ENCODE assay signal across 21 mouse cellular contexts in the genomic region with DNA sequence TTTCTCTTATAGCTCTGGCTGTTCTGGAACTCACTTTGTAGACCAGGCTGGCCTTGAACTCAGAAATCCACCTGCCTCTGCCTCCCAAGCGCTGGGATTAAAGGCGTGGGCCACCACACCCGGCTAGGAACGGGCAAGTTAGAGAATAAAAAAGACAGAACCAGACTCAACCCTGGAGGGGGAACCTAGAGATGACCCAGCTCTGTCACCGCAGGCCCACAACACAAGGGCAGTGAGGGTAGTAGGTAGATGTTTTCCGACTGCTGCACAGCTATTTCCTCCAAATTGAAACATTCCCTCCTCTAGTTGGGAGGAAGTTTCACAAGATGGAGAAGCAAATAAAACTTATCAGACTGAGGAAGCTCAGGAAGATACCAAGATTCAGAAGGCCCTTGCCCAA.
DNase-seq lines count a peak whose midpoint lies in the region; ATAC-seq lines count a peak whose summit lies in the region.
"Had no signal": no experiment of that assay in that cellular context is flagged by ENCODE, and none has a peak within 500 bp of the region (broad histone marks: within the 10 kb centered on the region; RNA-seq: fewer than 3 reads in every experiment).

No protein-coding gene starts in this region.

- H3K4me2 ChIP-seq in liver, embryonic 15.5 days, result peak overlapping the region; percentile 58; the same call in 1 of the 2 replicates
- H3K4me2 ChIP-seq: embryonic facial prominence, embryonic 12.5 days; forebrain, embryonic 15.5 days; hindbrain, embryonic 13.5 days; intestine, embryonic 15.5 days had no signal

- H3K27ac ChIP-seq in liver, embryonic 15.5 days (replicated peaks), result no peak overlapping the region
- H3K27ac ChIP-seq: embryonic facial prominence, embryonic 12.5 days; forebrain, embryonic 15.5 days; heart, embryonic 13.5 days; hindbrain, embryonic 13.5 days; intestine, embryonic 15.5 days had no signal

- no peak for ATAC-seq in liver, embryonic 15.5 days (ENCODE audit: insufficient read depth)
- ATAC-seq: CD4-positive, CD25-positive, alpha-beta regulatory T cell, adult 4 months; forebrain, embryonic 15.5 days; intestine, embryonic 15.5 days had no signal

- H3K27me3 ChIP-seq in liver, embryonic 15.5 days, result no peaks in the 10 kb centered on the region
- H3K27me3 ChIP-seq: embryonic facial prominence, embryonic 12.5 days; forebrain, embryonic 15.5 days; heart, embryonic 13.5 days; hindbrain, embryonic 13.5 days; intestine, embryonic 15.5 days had no signal

- peak; percentile 56 for DNase-seq in heart, adult 11 months
- DNase-seq in heart, adult 18-20 months, result no peak
- peak; percentile 17 for DNase-seq in testis, postnatal 10 days (ENCODE audit: low spot score)
- DNase-seq in testis, postnatal 14 days (ENCODE audit: low spot score), result no peak
- no peak for DNase-seq in urinary bladder, adult 18-20 months (ENCODE audit: low spot score in 2 of 2)
- no peak for DNase-seq in gastrocnemius, adult 8-10 months (ENCODE audit: low spot score in 2 of 2)
- DNase-seq: adrenal gland, postnatal 14 days; B cell, adult 2 months; cerebellum, adult 11-12 months; cerebellum, adult 9-10 months; cerebellum, postnatal 25 days; gastrocnemius, postnatal 14 days; heart, postnatal 36 days had no signal

- no peak overlapping the region for H3K9ac ChIP-seq in liver, embryonic 15.5 days
- H3K9ac ChIP-seq: embryonic facial prominence, embryonic 12.5 days; forebrain, embryonic 15.5 days; heart, embryonic 13.5 days; hindbrain, embryonic 13.5 days; intestine, embryonic 15.5 days had no signal

- no peak overlapping the region for H3K4me3 ChIP-seq in liver, embryonic 15.5 days (replicated peaks)
- H3K4me3 ChIP-seq: embryonic facial prominence, embryonic 12.5 days; forebrain, embryonic 15.5 days; heart, embryonic 13.5 days; hindbrain, embryonic 13.5 days; intestine, embryonic 15.5 days had no signal

- no peaks in the 10 kb centered on the region for H3K9me3 ChIP-seq in liver, embryonic 15.5 days (replicated peaks)
- H3K9me3 ChIP-seq: embryonic facial prominence, embryonic 12.5 days; forebrain, embryonic 15.5 days; G1E; heart, embryonic 13.5 days; hindbrain, embryonic 13.5 days; intestine, embryonic 15.5 days had no signal

- 71% methylated on average over 6 of the region's 6 CpGs for WGBS in liver, embryonic 15.5 days (ENCODE audit: insufficient replicate concordance)

- peaks cover 37% of the 10 kb centered on the region for H3K36me3 ChIP-seq in liver, embryonic 15.5 days (replicated peaks)

- peaks cover 58% of the 10 kb centered on the region for H3K4me1 ChIP-seq in liver, embryonic 15.5 days (replicated peaks)
- H3K4me1 ChIP-seq: embryonic facial prominence, embryonic 12.5 days; forebrain, embryonic 15.5 days; hindbrain, embryonic 13.5 days; intestine, embryonic 15.5 days had no signal

Comparison
In these comparisons a context has a peak if more than half of its experiments do, and no peak if none do; other contexts are left out.
1. DNase-seq: peak in heart, adult 11 months (single experiment) and testis, postnatal 10 days (single experiment); none in heart, adult 18-20 months (0 of 2), testis, postnatal 14 days (single experiment), urinary bladder, adult 18-20 months (0 of 2) and gastrocnemius, adult 8-10 months (0 of 2).